31 mouse cellular contexts compared by ENCODE assay signal in genomic region chr1:154446456-154446855, GRCm38 (mm10).
A peak's percentile ranks its signal among the peaks of the same experiment; 100 is the strongest.
DNase-seq lines count a peak whose midpoint lies in the region; ATAC-seq and TF ChIP-seq lines count a peak whose summit lies in the region.
"Had no signal": no experiment of that assay in that cellular context is flagged by ENCODE, and none has a peak within 500 bp of the region (broad histone marks: within the 10 kb centered on the region; RNA-seq: fewer than 3 reads in every experiment).

No protein-coding gene starts in this region.

- H3K36me3 ChIP-seq in kidney, postnatal 0 days (ENCODE audit: insufficient read depth, low read length): no peaks in the 10 kb centered on the region
- no peaks in the 10 kb centered on the region for H3K36me3 ChIP-seq in forebrain, embryonic 12.5 days (replicated peaks)
- H3K36me3 ChIP-seq: embryonic facial prominence, embryonic 13.5 days; G1E; heart, embryonic 10.5 days; heart, embryonic 15.5 days; intestine, embryonic 15.5 days; limb, embryonic 13.5 days; midbrain, embryonic 13.5 days had no signal

- H3K9ac ChIP-seq in kidney, postnatal 0 days (ENCODE audit: low read depth, low read length): no peak overlapping the region
- H3K9ac ChIP-seq in forebrain, embryonic 12.5 days: no peak overlapping the region
- H3K9ac ChIP-seq: embryonic facial prominence, embryonic 13.5 days; forebrain, embryonic 13.5 days; heart, embryonic 15.5 days; intestine, embryonic 15.5 days; limb, embryonic 13.5 days; midbrain, embryonic 13.5 days; neural tube, embryonic 13.5 days had no signal

- no peak for TF ChIP-seq CTCF in kidney, postnatal 0 days (IDR thresholded peaks at IDR 0.05; ENCODE audit: low read depth)

- H3K27ac ChIP-seq in kidney, postnatal 0 days: no peak overlapping the region
- no peak overlapping the region for H3K27ac ChIP-seq in forebrain, embryonic 12.5 days
- H3K27ac ChIP-seq: embryonic facial prominence, embryonic 13.5 days; forebrain, embryonic 13.5 days; heart, embryonic 10.5 days; heart, embryonic 15.5 days; intestine, embryonic 15.5 days; limb, embryonic 13.5 days; midbrain, embryonic 13.5 days; neural tube, embryonic 13.5 days had no signal

- H3K27me3 ChIP-seq in kidney, postnatal 0 days (ENCODE audit: insufficient read depth, low read length): no peaks in the 10 kb centered on the region
- H3K27me3 ChIP-seq in forebrain, embryonic 12.5 days: no peaks in the 10 kb centered on the region
- H3K27me3 ChIP-seq: embryonic facial prominence, embryonic 13.5 days; forebrain, embryonic 13.5 days; heart, embryonic 15.5 days; intestine, embryonic 15.5 days; limb, embryonic 13.5 days; megakaryocyte, embryonic 14.5 days; midbrain, embryonic 13.5 days; neural tube, embryonic 13.5 days had no signal

- no peak overlapping the region for H3K4me3 ChIP-seq in kidney, postnatal 0 days (replicated peaks; ENCODE audit: low read depth, low read length)
- no peak overlapping the region for H3K4me3 ChIP-seq in forebrain, embryonic 12.5 days (replicated peaks)
- H3K4me3 ChIP-seq: embryonic facial prominence, embryonic 13.5 days; erythroblast, embryonic 14.5 days; forebrain, embryonic 13.5 days; heart, embryonic 10.5 days; heart, embryonic 15.5 days; intestine, embryonic 15.5 days; limb, embryonic 13.5 days; megakaryocyte, embryonic 14.5 days; midbrain, embryonic 13.5 days; neural tube, embryonic 13.5 days had no signal

- DNase-seq in embryo, embryonic 10.5 days (ENCODE audit: low spot score): peak; percentile 11
- DNase-seq in embryo, embryonic 9.5 days (ENCODE audit: extremely low spot score): no peak
- DNase-seq in kidney, postnatal 0 days (ENCODE audit: low spot score): peak; percentile 8
- no peak for DNase-seq in kidney, adult 11 months
- peak; percentile 3 for DNase-seq in R1 (ENCODE audit: low read depth, low spot score)
- peak; percentile 50 for DNase-seq in mesoderm, embryonic 11.5 days (ENCODE audit: low read depth, low spot score)
- DNase-seq in thymus, postnatal 4 days: no peak
- DNase-seq: adrenal gland, postnatal 14 days; cerebellum, adult 11-12 months; cerebellum, adult 9-11 months; gastrocnemius, postnatal 14 days; heart, postnatal 4 days; kidney, adult 8-10 months; kidney, postnatal 10 days; lung, postnatal 36 days; right cerebral cortex, postnatal 14 days had no signal

- 18% methylated on average over 3 of the region's 3 CpGs for WGBS in kidney, postnatal 0 days
- 56% methylated on average over 3 of the region's 3 CpGs for WGBS in forebrain, embryonic 12.5 days

- ATAC-seq in kidney, postnatal 0 days (replicated peaks; ENCODE audit: low FRiP score, low read depth): no peak
- no peak for ATAC-seq in forebrain, embryonic 12.5 days (ENCODE audit: low FRiP score)
- ATAC-seq: forebrain, embryonic 13.5 days; hindbrain, embryonic 16.5 days; intestine, embryonic 15.5 days; midbrain, embryonic 13.5 days; Patski had no signal

- H3K4me1 ChIP-seq in kidney, postnatal 0 days (replicated peaks; ENCODE audit: insufficient read depth, low read length): no peaks in the 10 kb centered on the region
- H3K4me1 ChIP-seq in forebrain, embryonic 12.5 days: no peaks in the 10 kb centered on the region
- H3K4me1 ChIP-seq: embryonic facial prominence, embryonic 13.5 days; forebrain, embryonic 13.5 days; heart, embryonic 10.5 days; heart, embryonic 15.5 days; intestine, embryonic 15.5 days; limb, embryonic 13.5 days; megakaryocyte, embryonic 14.5 days; midbrain, embryonic 13.5 days; neural tube, embryonic 13.5 days had no signal

- no peaks in the 10 kb centered on the region for H3K9me3 ChIP-seq in kidney, postnatal 0 days (replicated peaks; ENCODE audit: low read length)
- H3K9me3 ChIP-seq in forebrain, embryonic 12.5 days: no peaks in the 10 kb centered on the region
- H3K9me3 ChIP-seq: embryonic facial prominence, embryonic 13.5 days; forebrain, embryonic 13.5 days; heart, embryonic 10.5 days; heart, embryonic 15.5 days; intestine, embryonic 15.5 days; limb, embryonic 13.5 days; midbrain, embryonic 13.5 days; neural tube, embryonic 13.5 days had no signal

- H3K4me2 ChIP-seq in kidney, postnatal 0 days (ENCODE audit: low read length): no peak overlapping the region
- no peak overlapping the region for H3K4me2 ChIP-seq in forebrain, embryonic 12.5 days
- H3K4me2 ChIP-seq: embryonic facial prominence, embryonic 13.5 days; forebrain, embryonic 13.5 days; heart, embryonic 15.5 days; intestine, embryonic 15.5 days; limb, embryonic 13.5 days; liver, embryonic 11.5 days; midbrain, embryonic 13.5 days; neural tube, embryonic 13.5 days had no signal

Comparison
In these comparisons a context has a peak if more than half of its experiments do, and no peak if none do; other contexts are left out.
1. DNase-seq: peak in embryo, embryonic 10.5 days (single experiment), kidney, postnatal 0 days (single experiment), R1 (single experiment) and mesoderm, embryonic 11.5 days (single experiment); none in embryo, embryonic 9.5 days (single experiment), kidney, adult 11 months (single experiment) and thymus, postnatal 4 days (single experiment).